Mouse (Mus musculus) adrenal gland, postnatal 36 days (tissue): Measurements from ENCODE around the gene Dennd4b. TPM values are rescaled to one million over a fixed set of nuclear protein-coding genes. Genes with fewer than 3 reads are reported as not detected.
"Not testable (repeated sequence)": the region's sequence is repeated elsewhere in the genome, so short reads cannot be mapped to it uniquely, and the experiment has no call there.

Experiments
- DNase-seq, 2 experiments: peaks; one replicate each; pipeline ENCODE4 v3.0.0; 2021; ENCODE audit warnings: mixed read lengths in 1 of 2
- long read RNA-seq, 2 experiments: library from polyadenylated mRNA; stranded (forward); transcript quantifications; one replicate each; pipeline ENCODE4 v2.0.0; 2021; ENCODE audit warnings: borderline sequencing depth in 2 of 2
- total RNA-seq, 2 experiments: library from RNA; stranded (reverse); gene quantifications; 2 replicates each; pipeline ENCODE4 v1.2.3; 2021

Gene Dennd4b
- total RNA-seq = 1 to 10 TPM; 6.2 to 7.3 TPM
- long read RNA-seq, experiment 1, partial matches to known transcripts = 2 of 3 reads
- long read RNA-seq, experiment 1, other reads (novel, unspliced or antisense) = 1 of 3 reads
- long read RNA-seq, experiment 2, partial matches to known transcripts = 0 of 1 reads
- long read RNA-seq, experiment 2, other reads (novel, unspliced or antisense) = 1 of 1 reads

GRCm38 (mm10) chr3:90265034-90265931 is at the start of gene Dennd4b:
Gene Dennd4b (plus strand): TSS chr3:90265185.
- DNase-seq = peak; percentile 95 to 97

- DNase-seq = no peak
Observed at GRCm38 (mm10) chr3:90215825-90216380, 49.1 kb upstream of the Dennd4b start.

GRCm38 (mm10) chr3:90220088-90220487 is 44.9 kb upstream of the Dennd4b start:
- peak; percentile 44 to 70 for DNase-seq

GRCm38 (mm10) chr3:90220531-90220951 is 44.4 kb upstream of the Dennd4b start:
- peak; percentile 92 to 93 for DNase-seq

GRCm38 (mm10) chr3:90221123-90221522 is 43.9 kb upstream of the Dennd4b start:
- no peak for DNase-seq

- DNase-seq = no peak
Observed at GRCm38 (mm10) chr3:90222455-90222854, 42.5 kb upstream of the Dennd4b start.

- no peak for DNase-seq
Observed at GRCm38 (mm10) chr3:90222941-90223340, 42.0 kb upstream of the Dennd4b start.

- DNase-seq = no peak
Observed at GRCm38 (mm10) chr3:90224331-90224730, 40.7 kb upstream of the Dennd4b start.

GRCm38 (mm10) chr3:90231075-90231474 is 33.9 kb upstream of the Dennd4b start:
- no peak for DNase-seq

- DNase-seq = peak; percentile 95 to 96
Observed at GRCm38 (mm10) chr3:90231507-90232333, 33.3 kb upstream of the Dennd4b start, which contains the start of gene Jtb. Gene Jtb (plus strand): TSS chr3:90231597.

- DNase-seq = no peak
Observed at GRCm38 (mm10) chr3:90241251-90241650, 23.7 kb upstream of the Dennd4b start.

GRCm38 (mm10) chr3:90241669-90242358 is 23.2 kb upstream of the Dennd4b start:
- DNase-seq = no peak

- DNase-seq = peak; percentile 65 to 66
Observed at GRCm38 (mm10) chr3:90242984-90243775, 21.8 kb upstream of the Dennd4b start, which contains the start of gene Creb3l4. Gene Creb3l4 (minus strand): TSS chr3:90243512.

GRCm38 (mm10) chr3:90245406-90245805 is 19.6 kb upstream of the Dennd4b start:
- DNase-seq = no peak

GRCm38 (mm10) chr3:90247630-90247959 is 17.4 kb upstream of the Dennd4b start:
- DNase-seq = no peak

GRCm38 (mm10) chr3:90247960-90248745 is 16.8 kb upstream of the Dennd4b start, which contains the start of gene Slc39a1:
Gene Slc39a1 (plus strand): TSS chr3:90248172.
- peak; percentile 95 to 96 for DNase-seq

- DNase-seq = peak; percentile 57 to 64
Observed at GRCm38 (mm10) chr3:90248746-90249100, 16.3 kb upstream of the Dennd4b start.

GRCm38 (mm10) chr3:90250791-90251190 is 14.2 kb upstream of the Dennd4b start:
- no peak for DNase-seq

GRCm38 (mm10) chr3:90251731-90252226 is 13.2 kb upstream of the Dennd4b start:
- DNase-seq = not testable (repeated sequence)
